Mouse (Mus musculus): ENCODE measurements around the gene Fam173b.

DNA sequence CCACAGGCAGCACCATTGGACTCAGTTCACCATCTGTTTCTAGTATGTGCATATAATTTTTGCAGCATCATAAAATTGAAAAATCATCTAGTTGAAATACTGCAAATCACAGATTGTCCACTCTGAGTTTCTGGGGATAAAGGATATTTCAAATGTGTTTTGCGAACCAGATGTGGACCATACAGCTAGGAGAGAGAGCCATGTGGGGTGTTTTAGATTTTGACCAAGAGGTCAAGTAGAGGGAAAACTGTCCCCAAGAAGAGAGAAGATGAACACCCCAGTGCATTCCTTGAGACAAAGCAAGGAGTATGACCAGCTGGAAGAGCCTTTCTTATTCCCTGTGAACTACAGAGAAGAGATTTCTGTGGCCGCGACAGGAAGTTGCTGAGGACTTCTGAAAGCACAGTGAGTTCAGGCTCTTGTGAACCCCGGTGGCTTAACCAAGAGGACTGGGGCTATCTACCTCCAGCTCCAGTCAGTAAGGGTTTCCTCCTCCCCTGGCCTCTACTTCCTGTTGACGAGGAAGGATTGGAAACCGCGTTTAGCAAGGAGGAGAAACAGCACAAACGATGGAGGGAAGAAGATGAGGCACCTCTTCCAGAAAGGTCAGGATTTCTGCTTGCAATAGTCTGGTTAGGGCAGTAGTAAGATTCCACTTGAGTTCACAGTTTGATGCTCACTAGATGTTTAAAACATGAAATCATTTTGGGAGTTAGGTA, 46.4 kb downstream of the Fam173b start:
- TF ChIP-seq CTCF (IDR thresholded peaks at IDR 0.05; ENCODE audit: low read depth, low read length) (no peak), GATA1 (IDR thresholded peaks at IDR 0.05; ENCODE audit: borderline replicate concordance, low read length) (no peak), POLR2AphosphoS5 (IDR thresholded peaks at IDR 0.05; ENCODE audit: insufficient replicate concordance, low read depth, low read length) (no peak), TAL1 (conservative IDR thresholded peaks at IDR 0.05; ENCODE audit: low read depth, low read length) (no peak), GATA2 (IDR thresholded peaks at IDR 0.05; ENCODE audit: borderline replicate concordance, low read depth, low read length) (no peak)

All from G1E (cell line).